Mouse (Mus musculus): Measurements from ENCODE around the gene Pgap3.
A peak's percentile ranks its signal among the peaks of the same experiment; 100 is the strongest.
"Not testable (repeated sequence)": the region's sequence is repeated elsewhere in the genome, so short reads cannot be mapped to it uniquely, and the experiment has no call there.

Gene Pgap3

DNA sequence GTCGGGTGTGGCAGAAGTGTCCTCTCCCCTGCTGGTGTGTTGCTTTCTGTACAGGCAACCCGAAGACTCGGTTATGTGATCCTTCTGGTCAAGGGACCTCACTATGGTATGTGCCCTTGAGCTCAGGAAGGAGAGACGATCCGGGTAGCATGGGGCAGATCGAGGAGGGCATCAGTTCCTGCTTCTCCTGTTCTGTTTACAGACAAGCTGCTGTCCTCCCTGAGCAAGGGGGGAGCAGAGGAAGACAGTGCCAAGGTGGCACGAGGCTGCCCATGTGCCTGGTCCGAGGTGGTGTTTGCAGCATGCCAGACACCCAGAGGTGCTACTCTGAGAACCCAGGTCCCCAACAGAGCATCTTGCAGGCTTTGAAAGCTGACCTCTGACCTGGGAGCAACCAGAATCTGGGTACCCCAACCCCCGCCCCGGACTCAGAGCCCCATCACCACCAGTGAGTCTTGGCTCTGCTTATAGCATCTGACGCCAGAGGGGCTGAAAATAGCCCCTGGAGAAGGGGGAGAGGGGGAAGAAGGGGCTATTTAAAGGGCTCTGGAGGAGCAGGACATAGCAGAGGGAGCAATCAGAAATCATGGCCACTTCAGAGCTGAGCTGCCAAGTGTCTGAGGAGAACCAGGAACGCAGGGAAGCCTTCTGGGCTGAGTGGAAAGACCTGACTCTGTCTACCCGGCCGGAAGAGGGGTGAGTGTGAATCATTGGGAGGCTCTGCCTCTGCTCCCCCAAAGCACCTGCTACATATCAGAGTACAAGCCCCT is 16.8 kb downstream of the Pgap3 start, which contains the start of gene Tcap:
TSS of gene Tcap (plus strand) at position 551 of the 770 bp plus-strand sequence.
- DNase-seq (ENCODE audit: low read depth, low spot score) = no peak

- DNase-seq (ENCODE audit: low read depth, low spot score) = not testable (repeated sequence)
Observed at GRCm38 (mm10) chr11:98382405-98382804, 17.9 kb downstream of the Pgap3 start.

DNA sequence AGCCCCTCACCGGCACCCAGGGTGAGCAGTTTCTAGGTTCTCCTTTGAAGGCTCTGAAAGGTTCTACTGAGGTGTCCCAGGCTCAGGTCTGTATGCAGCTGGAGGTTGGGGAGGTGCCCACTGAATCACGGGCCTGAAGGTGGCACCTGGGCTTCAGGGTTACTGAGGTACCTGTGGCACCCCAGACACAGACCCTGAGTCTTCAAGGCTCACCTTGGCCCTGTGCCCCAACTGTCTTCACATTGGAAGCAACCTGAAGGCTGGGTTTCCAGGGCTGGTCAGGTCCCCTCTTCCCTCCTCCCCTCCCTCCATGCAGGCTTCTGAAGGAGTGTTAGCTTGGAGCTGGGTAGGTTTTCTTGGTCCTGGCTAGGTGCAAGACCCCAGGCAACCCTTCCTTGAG is 18.6 kb downstream of the Pgap3 start:
- DNase-seq (ENCODE audit: low read depth, low spot score) = no peak

GRCm38 (mm10) chr11:98380106-98380505 is 20.2 kb downstream of the Pgap3 start:
- no peak for DNase-seq (ENCODE audit: low read depth, low spot score)

DNA sequence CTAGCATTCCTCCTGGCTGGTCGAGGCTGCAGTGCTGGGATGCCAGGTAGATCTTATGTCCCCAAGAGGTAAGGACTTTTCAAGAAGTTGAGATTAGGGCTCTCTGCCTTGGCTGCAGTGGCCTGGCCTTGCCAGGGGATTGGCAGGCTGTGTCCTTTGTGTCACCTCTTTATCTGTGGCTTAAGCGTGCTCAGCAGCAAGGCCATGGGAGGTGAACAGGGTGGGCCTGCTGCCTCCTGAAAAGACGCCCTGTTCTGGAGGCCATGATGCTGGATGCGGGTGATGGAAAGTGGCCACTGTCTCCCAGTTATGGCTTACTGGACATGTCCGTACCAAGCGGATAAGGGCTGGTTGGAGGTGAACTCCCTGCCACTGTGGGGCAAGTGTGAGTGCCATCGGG is 20.9 kb downstream of the Pgap3 start:
- DNase-seq (ENCODE audit: low read depth, low spot score) = no peak

DNA sequence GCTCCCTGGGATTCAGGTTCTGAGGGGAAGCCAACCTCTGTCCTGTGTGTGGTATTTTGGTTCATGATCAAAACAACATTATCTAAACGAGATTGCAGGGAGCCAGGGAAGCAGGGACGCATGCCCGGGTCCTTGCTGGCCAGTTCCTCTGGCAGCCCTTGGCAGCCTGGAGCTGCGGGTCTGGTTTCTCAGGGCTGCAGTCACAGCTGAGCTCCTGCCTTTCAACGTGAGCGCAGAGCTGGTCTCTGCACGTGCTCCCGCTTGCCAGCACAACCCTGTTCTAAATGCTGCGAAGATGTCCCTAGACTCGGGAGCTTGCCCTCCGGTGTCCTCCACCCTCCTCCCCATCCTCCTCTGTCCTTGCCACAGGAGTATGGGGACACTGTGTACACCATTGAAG is 22.5 kb downstream of the Pgap3 start:
- DNase-seq (ENCODE audit: low read depth, low spot score) = no peak

DNA sequence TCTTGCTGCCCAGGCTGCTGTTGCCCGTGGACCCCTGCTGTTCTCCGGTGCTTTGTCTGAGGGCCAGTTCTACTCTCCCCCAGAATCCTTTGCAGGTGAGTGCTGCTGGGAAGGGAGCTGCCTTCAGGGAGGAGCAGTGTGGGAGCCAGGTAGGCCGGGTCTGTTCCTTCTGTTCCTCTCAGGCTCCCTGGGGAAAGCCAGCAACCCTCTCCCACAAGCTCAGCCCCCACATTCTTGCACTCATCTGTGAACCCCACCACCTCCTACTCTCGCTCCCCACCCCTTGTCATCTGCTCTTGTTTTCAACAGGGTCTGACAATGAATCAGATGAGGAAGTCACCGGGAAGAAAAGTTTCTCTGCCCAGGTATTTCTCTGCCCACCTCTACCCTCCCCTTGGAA is 23.5 kb downstream of the Pgap3 start:
- no peak for DNase-seq (ENCODE audit: low read depth, low spot score)

- DNase-seq (ENCODE audit: low read depth, low spot score) = no peak
Observed at GRCm38 (mm10) chr11:98374266-98374665, 26.0 kb downstream of the Pgap3 start.

GRCm38 (mm10) chr11:98373244-98373643 is 27.0 kb downstream of the Pgap3 start:
- DNase-seq (ENCODE audit: low read depth, low spot score) = no peak

GRCm38 (mm10) chr11:98372406-98372805 is 27.9 kb downstream of the Pgap3 start:
- peak; percentile 82 for DNase-seq (ENCODE audit: low read depth, low spot score)

DNA sequence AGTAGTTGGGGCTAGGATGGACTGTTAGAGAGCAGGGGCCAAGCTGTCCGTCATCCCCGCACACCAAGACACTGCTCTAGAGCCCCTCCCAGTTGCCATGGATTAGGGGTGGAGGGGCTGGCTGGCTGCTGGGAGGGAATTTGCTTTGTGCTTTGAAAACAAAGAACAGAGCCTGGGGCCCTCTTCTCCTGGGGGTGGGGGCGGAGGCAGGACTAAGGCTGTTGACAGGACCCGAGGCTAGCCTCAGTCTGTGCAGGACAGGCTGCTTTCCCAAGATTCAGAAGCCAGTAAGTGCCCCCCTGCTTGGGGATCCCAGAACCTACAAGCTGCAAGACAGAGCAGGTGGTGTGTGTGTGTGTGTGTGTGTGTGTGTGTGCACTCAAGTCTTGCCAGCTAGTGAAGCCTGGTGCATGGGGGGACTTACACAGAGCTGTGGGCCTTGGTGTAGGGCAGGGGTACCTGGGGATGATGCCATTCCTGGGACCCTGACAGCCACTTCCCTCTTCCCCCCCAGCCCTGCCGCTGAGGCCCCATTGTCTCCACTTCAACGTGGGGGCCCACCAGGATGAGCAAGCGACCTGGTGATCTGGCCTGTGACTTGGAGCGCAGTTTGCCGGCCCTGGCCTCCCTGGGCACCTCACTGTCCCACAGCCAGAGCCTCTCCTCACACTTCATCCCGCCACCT is 28.6 kb downstream of the Pgap3 start:
- DNase-seq (ENCODE audit: low read depth, low spot score) = no peak

GRCm38 (mm10) chr11:98370588-98370987 is 29.7 kb downstream of the Pgap3 start:
- no peak for DNase-seq (ENCODE audit: low read depth, low spot score)

GRCm38 (mm10) chr11:98369337-98369736 is 31.0 kb downstream of the Pgap3 start:
- no peak for DNase-seq (ENCODE audit: low read depth, low spot score)

DNA sequence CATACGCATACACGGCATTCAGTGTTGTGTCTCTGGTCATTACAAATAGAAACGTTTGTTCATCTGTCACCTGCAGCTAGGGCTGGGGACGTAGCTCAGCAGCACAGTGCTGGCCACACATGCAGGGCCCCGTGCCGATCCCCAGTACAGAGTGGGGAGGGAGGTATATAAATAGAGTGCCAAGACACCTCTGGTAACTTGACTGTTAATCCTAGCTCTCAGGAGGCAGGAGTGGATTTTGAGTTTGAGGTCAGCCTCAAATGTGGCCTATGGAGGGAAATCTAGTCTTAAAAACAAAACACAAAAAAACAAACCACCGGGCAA is 32.5 kb downstream of the Pgap3 start:
- no peak for DNase-seq (ENCODE audit: low read depth, low spot score)

DNA sequence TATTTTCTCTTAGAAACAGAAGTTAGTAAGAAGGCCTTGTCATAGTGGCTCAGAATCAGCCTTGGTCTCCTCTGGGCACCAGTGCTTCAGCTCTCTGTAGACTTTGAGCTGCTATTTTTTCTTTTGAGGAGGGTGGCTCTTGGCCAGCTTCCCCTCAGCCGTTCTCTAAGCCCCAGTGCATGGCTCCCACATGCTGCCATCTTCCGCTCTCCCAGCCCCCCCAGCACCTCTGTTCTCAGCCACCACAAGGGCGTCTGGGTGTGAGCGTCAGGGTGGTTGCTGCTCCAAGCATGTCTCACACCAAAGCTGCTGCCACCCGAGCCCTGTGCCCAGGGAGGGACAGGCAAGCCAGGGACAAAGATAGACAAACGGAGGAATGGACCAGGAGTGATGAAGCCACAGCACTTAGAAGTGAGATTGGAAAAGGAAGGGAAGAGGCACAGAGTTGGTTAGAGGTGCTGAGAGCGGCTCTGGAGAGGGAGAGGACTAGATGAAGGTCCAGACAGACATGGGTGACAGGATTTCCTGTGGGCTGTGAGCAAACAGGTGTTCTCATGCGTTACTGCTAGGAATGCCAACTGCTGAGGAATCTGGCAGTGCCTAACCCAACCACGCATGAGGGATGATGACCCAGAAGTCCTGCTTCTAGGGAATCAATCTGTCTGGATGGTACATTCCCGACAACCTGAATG is 33.0 kb downstream of the Pgap3 start:
- no peak for DNase-seq (ENCODE audit: low read depth, low spot score)

DNA sequence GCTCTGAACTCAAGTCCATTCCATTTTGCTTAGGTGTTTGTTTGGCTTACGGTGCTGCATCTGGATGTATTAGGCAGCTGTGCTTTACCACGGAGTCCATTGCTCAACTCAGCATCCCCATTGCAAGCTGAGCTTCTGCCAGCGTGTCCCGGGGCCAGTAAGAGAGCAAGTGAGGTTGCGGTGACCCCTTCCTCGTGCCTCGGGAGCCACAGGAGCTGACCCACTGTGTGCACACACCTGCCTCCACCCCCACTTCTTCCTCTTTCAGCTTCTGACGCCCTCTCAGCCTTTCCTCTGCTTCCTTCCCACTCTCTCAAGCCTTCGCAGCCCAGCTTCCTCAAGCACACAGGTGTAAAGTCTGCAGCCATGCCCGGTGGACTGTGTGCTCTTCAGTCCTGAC is 34.0 kb downstream of the Pgap3 start:
- DNase-seq (ENCODE audit: low read depth, low spot score) = no peak

DNA sequence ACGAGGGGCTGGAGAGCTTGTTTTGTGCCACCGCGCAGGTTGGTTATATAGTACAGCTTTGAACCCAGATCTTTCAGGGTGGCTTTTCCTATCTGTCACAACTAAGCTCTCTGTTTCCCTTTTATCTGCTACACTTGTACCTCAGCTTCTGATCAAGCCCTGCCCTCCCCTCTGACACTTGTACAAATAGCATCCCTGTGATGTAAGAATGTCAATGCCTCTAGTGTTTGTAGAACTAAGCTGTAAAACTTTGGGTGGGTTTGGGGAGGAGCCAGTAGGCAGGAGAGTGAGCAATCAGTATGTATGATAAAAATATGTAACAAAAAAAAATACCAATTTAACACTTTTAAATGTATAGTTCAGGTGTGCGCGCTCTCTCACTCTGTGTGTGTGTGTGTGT is 35.9 kb downstream of the Pgap3 start:
- no peak for DNase-seq (ENCODE audit: low read depth, low spot score)

DNA sequence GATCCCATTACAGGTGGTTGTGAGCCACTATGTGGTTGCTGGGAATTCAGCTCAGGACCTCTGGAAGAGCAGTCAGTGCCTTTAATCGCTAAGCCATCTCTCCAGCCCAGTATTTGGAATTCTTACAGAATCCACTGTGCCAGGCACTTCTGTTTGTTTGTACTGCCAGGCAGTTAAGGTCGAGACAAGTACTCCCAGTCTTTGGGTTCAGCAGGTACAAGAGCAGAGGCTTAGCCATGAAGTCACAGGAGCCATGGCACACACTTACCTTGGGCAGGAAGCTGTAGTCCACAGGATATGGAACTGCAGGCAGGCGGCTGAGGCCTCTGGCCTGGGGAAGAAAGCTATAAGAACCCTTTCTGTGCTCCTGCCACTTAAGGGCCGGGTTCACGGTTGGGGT is 36.5 kb downstream of the Pgap3 start:
- no peak for DNase-seq (ENCODE audit: low read depth, low spot score)

GRCm38 (mm10) chr11:98360866-98361521 is 39.3 kb downstream of the Pgap3 start:
- no peak for DNase-seq (ENCODE audit: low read depth, low spot score)

- DNase-seq (ENCODE audit: low read depth, low spot score) = peak; percentile 93
Observed at GRCm38 (mm10) chr11:98358161-98359083, 41.9 kb downstream of the Pgap3 start, which contains the start of gene Stard3. TSS of gene Stard3 (plus strand) at chr11:98358368.
